ENCODE assay signal across 8 mouse cellular contexts in genomic region chr2:93226606-93227595, GRCm38 (mm10). TPM values are rescaled to one million over a fixed set of nuclear protein-coding genes. Genes with fewer than 3 reads are reported as not detected.
DNase-seq lines count a peak whose midpoint lies in the region; ATAC-seq lines count a peak whose summit lies in the region.

No protein-coding gene starts in this region.

- peak overlapping the region; percentile 94 for H3K27ac ChIP-seq in midbrain, embryonic 10.5 days (replicated peaks)

- no peaks in the 10 kb centered on the region for H3K9me3 ChIP-seq in midbrain, embryonic 10.5 days (replicated peaks)

- peak overlapping the region; percentile 49 for H3K4me3 ChIP-seq in midbrain, embryonic 10.5 days

- peaks cover 81% of the 10 kb centered on the region for H3K4me1 ChIP-seq in midbrain, embryonic 10.5 days

- H3K36me3 ChIP-seq in midbrain, embryonic 10.5 days = peaks cover 39% of the 10 kb centered on the region

- WGBS in midbrain, embryonic 10.5 days = 8% methylated on average over 20 of the region's 20 CpGs

- ATAC-seq in inflammation-experienced regulatory T-cells, adult 6 months = no peak

- peaks cover 9% of the 10 kb centered on the region; the same call in 1 of the 2 replicates for H3K27me3 ChIP-seq in midbrain, embryonic 10.5 days (ENCODE audit: low read depth, poor library complexity, severe bottlenecking)

- DNase-seq in ZHBTc4 (ENCODE audit: low read depth, low spot score) = peak; percentile 87
- peak; percentile 96 for DNase-seq in cerebellum, postnatal 4 days (ENCODE audit: low spot score in 2 of 2)
- peak; percentile 96 for DNase-seq in gastrocnemius, postnatal 10 days
- DNase-seq in induced T-regulatory cell, adult 2 months (ENCODE audit: low read depth) = peak; percentile 66
- peak; percentile 19 to 66 for DNase-seq in left cerebral cortex, adult 8-10 months (ENCODE audit: low spot score in 2 of 2)
- peak; percentile 94 for DNase-seq in midbrain, embryonic 10.5 days (ENCODE audit: low spot score)
- peak; percentile 20 for DNase-seq in spleen, adult 12 weeks (ENCODE audit: low spot score)

RNA-seq across cellular contexts. Expression of gene Trp53i11, which starts 39.6 kb away (rescaled TPM):
- total RNA-seq in gastrocnemius, postnatal 10 days (2021) = 10 to 100 TPM; 37.0 to 38.3 TPM
- total RNA-seq in left cerebral cortex, adult 8-10 months (2022) = 10 to 100 TPM; 78.5 to 91.8 (median 86.0) TPM
- 171 and 214 TPM in 2 replicates for polyA plus RNA-seq in midbrain, embryonic 10.5 days (2016; fragmentation: Nextera tagmentation; extraction: Ambion mirVana)
- 10 to 100 TPM; 45.1 to 68.3 (median 47.4) TPM for polyA plus RNA-seq in inflammation-experienced regulatory T-cells, adult 6 months (2017; shearing (Covaris generic))

Comparison
In these comparisons a context has a peak if more than half of its experiments do, and no peak if none do; other contexts are left out.
1. DNase-seq: peak in every context shown above with its lines; median percentile 96 in cerebellum, postnatal 4 days; 96 in gastrocnemius, postnatal 10 days; 94 in midbrain, embryonic 10.5 days; 87 in ZHBTc4; 66 in induced T-regulatory cell, adult 2 months; 42 in left cerebral cortex, adult 8-10 months; 20 in spleen, adult 12 weeks.